Mouse (Mus musculus) cerebellum, adult 11 months (tissue): ENCODE results near the gene Notch1.

Experiments used
- DNase-seq: peaks from one replicate; pipeline ENCODE4 v3.0.0; 2022

The Notch1 gene

DNA sequence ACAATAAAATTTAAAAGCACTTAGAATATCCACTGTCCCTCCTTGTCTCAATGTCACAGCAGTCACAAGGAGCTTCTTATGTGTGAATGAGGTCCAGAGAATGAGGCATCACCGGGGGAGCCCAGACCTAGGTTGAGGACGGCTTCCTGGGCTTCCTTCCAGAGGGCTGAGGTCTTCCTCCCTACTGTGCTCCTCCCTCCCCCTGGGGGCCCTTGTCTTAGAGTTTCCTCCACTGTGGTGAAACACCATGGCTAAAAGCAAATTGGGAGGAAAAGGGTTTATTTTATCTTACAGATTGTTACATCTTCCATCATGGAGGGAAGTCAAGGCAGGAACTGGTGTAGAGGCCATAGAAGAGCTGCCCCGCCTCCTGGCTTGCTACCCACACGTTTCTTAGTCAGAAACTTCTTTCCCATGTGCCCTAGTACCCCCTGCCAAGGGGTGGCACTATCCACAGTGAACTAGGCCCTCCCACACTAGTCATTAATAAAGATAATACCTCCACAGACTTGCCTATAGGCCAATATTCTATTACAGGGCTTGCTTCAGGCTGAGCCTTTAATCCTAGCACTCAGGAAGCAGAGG lies 12.8 kb upstream of the Notch1 start:
- DNase-seq: no peak

GRCm38 (mm10) chr2:26526443-26527257 lies 10.2 kb upstream of the Notch1 start:
- DNase-seq: no peak

GRCm38 (mm10) chr2:26525355-26526018 lies 9.0 kb upstream of the Notch1 start:
- no peak for DNase-seq

- no peak for DNase-seq
Measured at GRCm38 (mm10) chr2:26522327-26522726, 5.9 kb upstream of the Notch1 start.

DNA sequence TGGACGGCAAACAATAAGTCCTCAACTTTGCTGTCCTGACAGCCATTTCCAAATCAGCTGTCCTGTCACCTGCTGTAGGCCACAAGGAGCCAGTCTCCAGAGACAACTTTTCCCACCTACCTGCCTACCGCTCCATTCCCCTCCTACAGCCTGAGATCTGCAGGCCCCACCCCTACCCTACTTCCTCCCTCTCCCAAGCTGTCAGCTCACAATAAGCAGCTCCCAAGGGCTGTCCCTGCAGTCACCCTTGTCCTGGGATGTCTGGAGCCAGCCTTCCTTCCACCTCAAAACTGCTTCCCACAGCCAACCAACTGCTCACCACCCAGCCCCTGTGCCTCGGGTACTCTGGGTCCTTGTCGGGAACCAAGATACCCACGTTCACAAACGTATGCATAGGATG lies 3.3 kb upstream of the Notch1 start:
- no peak for DNase-seq

DNA sequence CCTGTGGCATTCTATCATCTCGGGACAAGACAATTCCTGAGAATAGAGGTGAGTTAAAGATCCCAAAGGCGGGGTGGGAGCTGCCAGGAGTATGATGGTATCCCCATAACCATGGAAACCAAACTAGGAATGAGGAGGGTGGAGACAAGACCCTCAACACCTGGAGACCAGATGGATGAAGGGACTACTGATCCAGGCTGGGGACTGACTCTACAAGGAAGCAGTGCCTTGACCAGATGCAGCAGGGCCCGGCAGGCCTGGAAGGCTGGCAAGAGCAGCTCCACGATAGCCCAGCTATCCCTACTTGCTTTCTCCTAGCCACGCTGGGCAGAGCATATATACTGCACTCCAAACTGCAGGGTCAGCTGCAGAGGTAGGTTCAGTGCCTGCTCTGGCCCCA lies 524 bp upstream of the Notch1 start:
- no peak for DNase-seq

- no peak for DNase-seq
Measured at GRCm38 (mm10) chr2:26515335-26515734, 1.1 kb downstream of the Notch1 start.

- no peak for DNase-seq
Measured at GRCm38 (mm10) chr2:26513105-26513745, 3.2 kb downstream of the Notch1 start.

DNA sequence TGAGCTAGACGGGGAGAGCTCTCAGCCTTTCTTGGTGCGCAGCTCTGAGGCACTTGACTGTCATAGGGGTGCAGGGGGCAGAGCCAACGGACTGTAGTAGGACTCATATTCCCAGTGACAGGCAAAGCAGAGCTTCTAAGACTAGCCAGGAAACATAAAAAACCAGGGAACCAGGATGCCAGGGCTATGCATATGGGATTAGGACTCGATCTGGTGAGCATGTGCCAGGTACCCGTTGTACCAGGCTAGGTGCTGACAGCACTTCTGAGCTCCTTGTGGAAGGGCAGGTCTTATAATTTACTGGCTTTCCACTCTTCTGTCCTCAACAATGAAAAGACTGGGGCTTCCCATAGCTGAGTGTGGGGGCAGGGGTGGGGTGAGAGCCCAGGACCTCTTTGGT lies 7.8 kb downstream of the Notch1 start:
- no peak for DNase-seq

- DNase-seq: no peak
Measured at GRCm38 (mm10) chr2:26507961-26508391, 8.5 kb downstream of the Notch1 start.

GRCm38 (mm10) chr2:26507481-26507886 lies 9.0 kb downstream of the Notch1 start:
- DNase-seq: no peak

DNA sequence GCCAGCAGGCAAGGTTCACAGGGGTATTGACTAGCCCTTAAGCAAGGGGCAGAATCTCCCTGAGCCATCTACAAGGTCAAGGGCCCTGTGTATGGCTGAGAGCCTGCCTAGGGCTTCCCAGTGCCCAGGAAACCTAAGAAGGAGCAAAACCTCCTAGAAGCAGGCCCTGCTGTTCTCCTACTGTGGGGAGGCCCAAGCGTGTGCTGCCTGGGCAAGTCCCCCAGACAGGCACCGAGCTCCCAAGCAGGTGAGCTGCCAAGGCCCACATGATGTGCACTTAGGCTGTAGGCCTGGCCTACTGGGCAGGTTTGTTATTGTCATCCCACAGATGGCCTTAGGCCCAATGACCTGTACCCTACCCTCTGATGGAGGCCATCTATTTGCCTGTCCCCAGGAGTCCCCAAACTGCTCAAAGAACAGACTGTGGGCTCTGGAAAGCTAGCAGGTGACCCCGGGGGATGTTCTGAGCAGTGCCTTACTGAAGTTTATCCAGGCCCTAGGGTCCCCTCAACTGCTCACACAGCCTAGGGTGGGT lies 9.7 kb downstream of the Notch1 start:
- DNase-seq: no peak

- no peak for DNase-seq
Measured at GRCm38 (mm10) chr2:26504772-26505480, 11.5 kb downstream of the Notch1 start.

DNA sequence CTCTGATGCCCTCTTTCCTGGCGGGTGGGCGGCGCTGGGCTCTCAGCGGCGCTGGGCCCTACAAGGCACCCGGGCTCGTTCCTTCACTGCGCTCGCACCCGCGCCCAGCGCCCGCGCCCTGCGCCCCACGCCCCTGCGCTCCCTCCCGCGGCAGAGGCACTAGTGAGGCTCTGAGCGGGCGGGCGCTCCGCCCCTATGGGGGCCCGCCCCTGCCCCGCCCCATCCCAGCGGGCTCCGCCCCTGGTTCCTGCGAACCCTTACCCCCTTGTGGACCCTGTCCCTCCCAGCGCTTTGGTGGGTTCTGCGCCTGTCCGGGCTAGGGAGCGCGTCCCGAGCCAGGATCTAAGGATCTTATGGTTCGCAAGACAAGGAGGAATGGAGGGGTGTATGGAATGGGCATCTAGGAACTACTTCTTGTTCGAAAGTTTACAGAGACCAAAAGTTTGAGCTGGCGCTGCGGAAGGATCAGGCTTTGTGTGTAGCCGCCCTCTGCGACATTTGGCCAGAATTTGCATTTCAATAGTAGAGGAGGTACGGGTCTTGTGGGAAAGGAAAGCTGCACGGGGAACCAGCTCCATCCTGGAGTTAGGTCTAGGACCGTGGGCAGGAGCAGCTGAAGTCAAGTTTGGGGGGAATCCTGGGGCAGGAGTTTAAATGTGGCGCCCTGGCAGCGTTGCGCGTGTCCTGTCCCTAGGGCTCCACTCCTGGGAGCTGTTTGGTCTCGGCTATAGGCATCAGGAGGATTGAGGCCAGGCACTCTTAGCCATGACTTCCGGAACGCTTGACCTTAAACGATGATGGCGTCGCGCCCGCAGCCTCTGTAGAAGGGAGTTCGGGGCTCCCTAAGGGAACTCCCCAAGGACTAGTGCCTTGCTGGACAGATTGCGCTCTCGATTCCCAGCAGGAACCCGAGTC lies 12.5 kb downstream of the Notch1 start:
- no peak for DNase-seq

GRCm38 (mm10) chr2:26502863-26503631 lies 13.4 kb downstream of the Notch1 start:
- no peak for DNase-seq

GRCm38 (mm10) chr2:26502299-26502862 lies 14.1 kb downstream of the Notch1 start:
- no peak for DNase-seq

DNA sequence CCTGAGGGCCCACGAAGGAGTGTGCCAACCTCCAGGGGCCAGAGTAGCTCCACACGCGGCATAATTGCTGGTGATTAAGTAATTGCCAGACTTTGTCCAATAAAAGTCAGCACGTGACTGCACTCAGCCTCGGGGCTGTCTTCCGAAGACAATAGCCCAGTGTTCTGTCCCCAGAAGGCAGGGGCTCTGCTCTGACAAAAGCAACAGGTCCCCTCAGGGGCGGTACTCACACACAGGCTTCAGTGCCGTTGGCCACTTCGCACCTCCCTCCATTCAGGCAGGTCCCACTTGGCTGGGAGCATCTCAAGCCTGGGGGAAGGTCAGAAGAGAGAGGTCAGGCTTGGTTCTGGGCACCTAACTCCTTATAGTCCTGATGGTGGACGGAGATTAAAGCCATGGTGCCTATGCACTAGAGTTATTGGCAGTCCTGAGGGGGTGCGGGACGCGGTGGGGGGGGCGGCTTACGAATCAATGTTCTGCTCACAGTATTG lies 14.8 kb downstream of the Notch1 start:
- no peak for DNase-seq

DNA sequence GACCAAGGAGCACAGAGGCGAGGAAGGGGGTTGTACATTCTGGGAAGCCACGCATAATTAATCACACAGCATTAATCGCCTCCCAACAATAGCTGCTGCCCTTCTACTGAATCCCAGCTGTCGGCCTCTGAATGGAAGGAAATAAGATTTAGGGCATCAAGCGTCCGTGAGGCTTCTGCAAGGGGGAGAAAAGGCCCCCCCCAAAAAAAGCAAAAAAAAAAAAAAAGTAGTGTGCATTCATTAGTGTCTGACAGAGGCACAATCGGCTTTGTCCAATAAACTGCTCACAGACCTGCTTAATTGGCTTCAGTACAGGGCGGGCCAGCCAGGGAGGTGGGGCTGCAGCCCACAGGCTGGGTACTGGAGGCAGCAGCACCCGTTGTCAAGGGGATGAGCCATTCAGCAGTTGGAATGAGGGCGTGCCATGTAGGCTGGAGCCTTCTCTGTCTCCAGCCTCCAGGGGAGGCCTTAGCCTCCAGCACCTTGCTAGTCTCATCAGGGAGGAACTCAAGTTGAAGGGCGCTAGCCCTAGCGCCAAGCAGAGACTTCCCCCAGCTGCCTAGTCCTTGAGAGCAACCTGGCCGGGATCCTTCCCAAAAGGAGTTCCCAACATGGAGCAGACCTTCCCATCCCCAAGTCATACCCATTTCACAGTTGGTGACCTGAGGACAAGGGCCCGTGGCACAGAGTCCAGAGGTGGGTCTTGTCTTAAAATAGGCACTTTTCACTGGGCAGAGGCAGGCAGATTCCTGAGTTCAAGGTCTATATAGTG lies 15.7 kb downstream of the Notch1 start:
- DNase-seq: no peak

- DNase-seq: no peak
Measured at GRCm38 (mm10) chr2:26500027-26500598, 16.4 kb downstream of the Notch1 start.
